Mouse (Mus musculus) limb, embryonic 13.5 days (tissue): ENCODE measurements around the gene Gm37240. TPM values are rescaled to one million over a fixed set of nuclear protein-coding genes. Genes with fewer than 3 reads are reported as not detected.

Experiments
- ATAC-seq: fragments of 200-750 bp; cut with Nextera tagmentation; 2 replicates; pipeline ENCODE4 v1.8.0; 2017; ENCODE audit warnings: low read depth, moderate number of reproducible peaks, moderate TSS enrichment; ENCODE audit not compliant: low FRiP score
- H3K27ac ChIP-seq: fragments of 300-500 bp; sonication (generic); 2 replicates; pipeline ENCODE4 v1.5.1; 2015; ENCODE audit warnings: inconsistent platforms, mild to moderate bottlenecking, moderate library complexity
- H3K27me3 ChIP-seq: fragments of 300-500 bp; sonication (generic); 2 replicates; pipeline ENCODE4 v1.6.1; 2015; ENCODE audit warnings: mild to moderate bottlenecking, inconsistent platforms
- H3K36me3 ChIP-seq: fragments of 300-500 bp; sonication (generic); 2 replicates; pipeline ENCODE4 v1.6.1; 2015; ENCODE audit warnings: inconsistent platforms, mild to moderate bottlenecking, moderate library complexity
- H3K4me1 ChIP-seq: fragments of 300-500 bp; sonication (generic); 2 replicates; pipeline ENCODE4 v1.6.1; 2015; ENCODE audit warnings: inconsistent platforms
- H3K4me2 ChIP-seq: fragments of 300-500 bp; sonication (generic); replicated peaks from 2 replicates; pipeline ENCODE4 v1.6.1; 2015; ENCODE audit warnings: inconsistent platforms, mild to moderate bottlenecking, moderate library complexity
- H3K4me3 ChIP-seq: fragments of 300-500 bp; sonication (generic); 2 replicates; pipeline ENCODE4 v1.5.1; 2015; ENCODE audit warnings: moderate library complexity, mild to moderate bottlenecking, inconsistent platforms
- H3K9ac ChIP-seq: fragments of 300-500 bp; sonication (generic); 2 replicates; pipeline ENCODE4 v1.6.1; 2015; ENCODE audit warnings: mild to moderate bottlenecking, inconsistent platforms
- H3K9me3 ChIP-seq: fragments of 300-500 bp; sonication (generic); 2 replicates; pipeline ENCODE4 v1.6.1; 2016; ENCODE audit warnings: inconsistent platforms
- WGBS: fragments of 180-500 bp; shearing (Covaris S2); methylation state at CpG from one replicate; pipeline ENCODE4 v1.1.7; 2015; 5-methylcytosine and 5-hydroxymethylcytosine counted together
- polyA plus RNA-seq: library from polyadenylated mRNA; unstranded; fragments of >200 nt; fragmentation: Nextera tagmentation; extraction: Ambion mirVana; gene quantifications from 2 replicates; pipeline ENCODE4 v1.2.1, GENCODE M21; 2015

Gm37240 gene
- polyA plus RNA-seq, 1 experiment from 2014 or later, result 6.1 TPM

DNA sequence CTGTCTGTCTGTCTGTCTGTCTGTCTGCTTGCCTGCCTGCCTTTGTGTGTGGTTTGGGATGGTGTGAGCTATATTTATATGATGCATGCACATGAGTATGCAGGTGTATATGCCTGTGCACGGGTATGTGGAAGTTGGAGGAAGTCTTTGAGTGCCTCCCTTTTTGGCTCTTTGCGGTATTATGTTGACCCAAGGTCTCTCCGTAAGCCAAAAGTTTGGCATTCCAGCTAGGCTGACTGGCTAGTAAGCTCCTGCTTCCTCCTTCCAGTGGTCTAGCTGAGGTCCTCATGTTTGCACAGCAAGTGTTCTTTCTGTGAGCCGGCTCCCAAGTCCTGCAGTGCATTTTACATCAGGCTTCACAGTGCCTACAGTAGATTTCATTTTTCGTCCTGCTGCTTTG is 1047.8 kb downstream of the Gm37240 start:
- no peaks in the 10 kb centered on the region for H3K4me1 ChIP-seq
- no peak for ATAC-seq
- H3K27me3 ChIP-seq, result no peaks in the 10 kb centered on the region
- 84% methylated on average over 5 of the region's 5 CpGs for WGBS
- H3K4me2 ChIP-seq, result no peak overlapping the region
- H3K9ac ChIP-seq, result no peak overlapping the region
- no peak overlapping the region for H3K27ac ChIP-seq
- no peak overlapping the region for H3K4me3 ChIP-seq
- H3K36me3 ChIP-seq, result no peaks in the 10 kb centered on the region
- H3K9me3 ChIP-seq, result no peaks in the 10 kb centered on the region

DNA sequence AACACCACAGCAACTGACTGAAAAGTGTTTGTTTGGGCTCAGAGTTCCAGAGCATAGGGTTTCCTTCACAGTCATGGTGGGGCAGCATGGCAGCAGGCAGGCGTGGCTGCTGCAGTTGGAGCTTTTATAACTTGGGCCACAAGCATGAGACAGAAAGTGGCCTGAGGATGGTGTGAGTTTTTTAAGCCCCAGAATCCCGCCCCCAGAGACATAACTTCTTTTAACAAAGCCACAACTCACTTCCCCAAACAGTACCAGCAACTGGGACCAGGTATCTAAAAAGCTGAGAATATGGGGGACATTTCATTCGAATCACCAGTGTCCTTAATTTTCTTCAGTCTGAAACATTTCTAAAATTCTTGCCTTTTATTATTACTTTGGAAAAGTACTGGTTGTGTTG is 1049.3 kb downstream of the Gm37240 start:
- H3K36me3 ChIP-seq, result no peaks in the 10 kb centered on the region
- WGBS, result 80% methylated on average over 3 of the region's 3 CpGs
- H3K27me3 ChIP-seq, result no peaks in the 10 kb centered on the region
- no peak overlapping the region for H3K9ac ChIP-seq
- H3K4me2 ChIP-seq, result no peak overlapping the region
- H3K4me1 ChIP-seq, result no peaks in the 10 kb centered on the region
- ATAC-seq, result no peak
- no peaks in the 10 kb centered on the region for H3K9me3 ChIP-seq
- no peak overlapping the region for H3K4me3 ChIP-seq
- H3K27ac ChIP-seq, result no peak overlapping the region

DNA sequence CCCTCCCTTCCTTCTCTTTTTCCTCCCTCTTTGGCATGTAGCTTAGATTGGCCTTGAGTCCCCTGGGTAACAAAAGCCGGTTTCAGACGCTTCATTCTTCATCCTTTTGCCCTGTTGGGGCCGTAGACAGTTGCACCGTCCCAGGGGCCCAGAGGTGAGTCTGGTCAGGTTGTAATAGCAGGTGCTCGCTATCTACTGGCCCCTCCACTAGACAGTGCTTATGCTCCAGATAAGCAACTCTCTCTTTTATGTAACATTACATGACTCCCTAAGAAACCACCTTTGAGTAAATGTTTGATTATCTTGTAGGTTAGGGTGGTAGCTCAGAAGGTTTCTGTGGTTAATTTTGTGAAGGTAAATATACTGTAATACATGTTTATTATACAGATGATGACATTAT is 1051.3 kb downstream of the Gm37240 start:
- no peaks in the 10 kb centered on the region for H3K27me3 ChIP-seq
- H3K27ac ChIP-seq, result no peak overlapping the region
- H3K4me2 ChIP-seq, result no peak overlapping the region
- H3K4me3 ChIP-seq, result no peak overlapping the region
- H3K4me1 ChIP-seq, result no peaks in the 10 kb centered on the region
- no peaks in the 10 kb centered on the region for H3K9me3 ChIP-seq
- no peak overlapping the region for H3K9ac ChIP-seq
- no peaks in the 10 kb centered on the region for H3K36me3 ChIP-seq
- no peak for ATAC-seq
- WGBS, result 81% methylated on average over 5 of the region's 5 CpGs

DNA sequence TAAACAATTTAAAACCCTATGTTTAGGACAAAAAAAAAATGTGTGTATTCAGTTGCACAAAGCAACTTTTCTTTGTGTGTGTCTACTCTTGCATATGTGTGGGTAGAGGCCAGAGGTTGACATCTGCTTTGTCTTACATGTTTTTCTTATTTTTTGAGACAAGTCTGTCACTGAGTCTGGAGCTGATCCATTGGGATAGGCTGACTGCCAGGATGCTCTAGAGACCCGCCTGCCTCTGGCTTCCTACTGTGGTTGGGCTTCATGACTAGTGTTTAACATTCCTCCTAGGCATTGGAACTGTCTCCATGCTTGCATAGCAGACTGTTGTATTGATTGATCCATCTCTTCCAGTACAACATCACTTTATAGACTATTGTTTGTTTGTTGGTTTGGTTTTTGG is 1058.0 kb downstream of the Gm37240 start:
- 89% methylated on average over 1 of the region's 1 CpGs for WGBS
- no peak overlapping the region for H3K4me2 ChIP-seq

DNA sequence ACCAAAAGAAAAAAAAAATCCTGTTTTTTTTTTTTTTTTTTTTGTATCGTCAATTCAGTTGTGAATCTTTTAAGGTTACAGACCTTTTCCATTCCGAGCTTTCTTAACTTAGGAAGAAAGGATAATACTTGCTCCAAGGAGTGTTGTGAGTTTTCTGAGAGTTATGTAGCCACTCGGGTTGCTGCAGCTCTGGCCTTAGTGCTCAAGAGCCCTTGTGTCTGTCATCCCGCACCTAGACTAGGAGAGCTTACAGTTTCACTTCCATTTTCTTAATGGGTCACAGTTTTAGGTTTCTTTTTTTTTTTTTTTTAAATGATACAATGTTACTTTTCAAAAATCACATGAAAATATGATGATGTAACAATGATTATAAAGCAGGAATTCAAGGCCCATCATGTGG is 1059.7 kb downstream of the Gm37240 start:
- no peaks in the 10 kb centered on the region for H3K4me1 ChIP-seq
- no peaks in the 10 kb centered on the region for H3K9me3 ChIP-seq
- no peak overlapping the region for H3K4me2 ChIP-seq
- H3K27ac ChIP-seq, result no peak overlapping the region
- H3K9ac ChIP-seq, result no peak overlapping the region
- no peak overlapping the region for H3K4me3 ChIP-seq
- 87% methylated on average over 4 of the region's 4 CpGs for WGBS
- no peaks in the 10 kb centered on the region for H3K27me3 ChIP-seq
- no peak for ATAC-seq
- no peaks in the 10 kb centered on the region for H3K36me3 ChIP-seq

More for the DNA sequence above, 1058.0 kb downstream of the Gm37240 start:
- no peak overlapping the region for H3K4me3 ChIP-seq
- no peaks in the 10 kb centered on the region for H3K27me3 ChIP-seq
- no peak overlapping the region for H3K9ac ChIP-seq
- no peaks in the 10 kb centered on the region for H3K4me1 ChIP-seq
- no peaks in the 10 kb centered on the region for H3K36me3 ChIP-seq
- no peak overlapping the region for H3K27ac ChIP-seq
- no peaks in the 10 kb centered on the region for H3K9me3 ChIP-seq
- ATAC-seq, result no peak

DNA sequence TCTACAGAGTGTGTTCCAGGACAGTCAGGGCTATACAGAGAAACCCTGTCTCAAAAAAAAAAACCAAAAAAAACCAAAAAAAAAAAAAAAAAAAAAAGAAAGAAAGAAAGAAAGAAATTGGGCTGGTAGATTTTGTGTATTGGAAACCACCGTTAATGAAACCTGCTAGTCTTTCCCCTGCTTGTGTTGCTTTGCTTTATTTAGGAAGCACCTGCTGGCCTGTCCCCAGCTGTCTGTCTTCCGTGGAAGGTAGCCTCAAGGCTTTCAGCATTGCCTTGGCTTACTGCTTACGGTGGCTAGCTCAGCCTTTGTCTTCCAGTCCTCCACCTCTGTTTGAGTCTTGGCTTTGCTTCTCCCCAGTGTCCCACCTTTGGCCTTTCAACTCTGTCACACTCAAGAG is 1060.4 kb downstream of the Gm37240 start:
- WGBS, result 80% methylated on average over 3 of the region's 3 CpGs
- H3K27me3 ChIP-seq, result no peaks in the 10 kb centered on the region
- no peak for ATAC-seq

DNA sequence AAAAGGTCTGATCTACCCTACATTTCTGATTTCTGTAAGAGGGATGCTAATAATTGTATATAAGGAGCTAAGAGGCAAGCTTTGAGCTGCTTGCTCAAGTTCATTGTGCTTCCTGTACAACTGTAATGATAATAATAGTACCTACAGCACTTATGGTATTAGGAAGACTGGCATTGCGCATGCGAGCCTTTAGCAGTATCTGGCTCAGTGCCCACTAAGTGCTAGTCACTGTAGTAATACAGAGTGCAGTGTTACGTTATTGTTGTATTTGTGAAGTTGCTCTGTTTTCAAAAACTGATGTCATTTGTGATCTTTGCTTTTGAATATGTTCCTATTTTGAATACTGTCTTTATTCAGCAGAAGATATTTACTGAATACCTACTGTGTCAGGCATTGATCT is 1060.9 kb downstream of the Gm37240 start:
- 83% methylated on average over 3 of the region's 3 CpGs for WGBS
- H3K27ac ChIP-seq, result no peak overlapping the region

More for the DNA sequence above, 1060.4 kb downstream of the Gm37240 start:
- Histone ChIP-seq H3K4me3 (no peak overlapping the region), H3K9me3 (no peaks in the 10 kb centered on the region), H3K4me1 (no peaks in the 10 kb centered on the region), H3K4me2 (no peak overlapping the region), H3K9ac (no peak overlapping the region), H3K36me3 (no peaks in the 10 kb centered on the region), H3K27ac (no peak overlapping the region)

DNA sequence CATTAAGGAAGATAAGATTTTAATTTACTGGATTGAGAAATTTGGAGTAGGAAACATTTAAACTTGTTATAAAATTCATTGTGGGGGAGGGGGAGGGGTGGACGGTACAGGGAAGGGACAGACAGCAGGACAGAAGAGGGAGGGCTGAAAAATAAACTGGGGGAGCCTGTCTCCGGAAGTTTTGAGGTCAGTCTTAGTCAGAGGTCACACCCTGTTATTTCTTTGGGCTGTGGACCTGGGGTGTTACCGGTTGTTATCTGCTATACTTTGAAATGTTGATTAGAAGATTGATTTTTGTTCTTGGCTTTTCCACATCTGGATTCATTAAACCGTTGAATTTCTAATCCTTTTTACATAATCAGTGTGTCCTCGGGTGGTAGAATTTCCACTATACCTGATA is 1061.3 kb downstream of the Gm37240 start:
- 56% methylated on average over 5 of the region's 5 CpGs for WGBS
- Histone ChIP-seq H3K4me3 (no peak overlapping the region), H3K9ac (no peak overlapping the region), H3K27me3 (no peaks in the 10 kb centered on the region), H3K4me1 (no peaks in the 10 kb centered on the region), H3K4me2 (no peak overlapping the region), H3K9me3 (no peaks in the 10 kb centered on the region), H3K27ac (no peak overlapping the region), H3K36me3 (no peaks in the 10 kb centered on the region)
- ATAC-seq, result no peak

More for the DNA sequence above, 1060.9 kb downstream of the Gm37240 start:
- no peak overlapping the region for H3K4me3 ChIP-seq
- H3K9me3 ChIP-seq, result no peaks in the 10 kb centered on the region
- H3K4me1 ChIP-seq, result no peaks in the 10 kb centered on the region
- H3K4me2 ChIP-seq, result no peak overlapping the region
- no peaks in the 10 kb centered on the region for H3K27me3 ChIP-seq
- no peak overlapping the region for H3K9ac ChIP-seq
- ATAC-seq, result no peak
- H3K36me3 ChIP-seq, result no peaks in the 10 kb centered on the region

DNA sequence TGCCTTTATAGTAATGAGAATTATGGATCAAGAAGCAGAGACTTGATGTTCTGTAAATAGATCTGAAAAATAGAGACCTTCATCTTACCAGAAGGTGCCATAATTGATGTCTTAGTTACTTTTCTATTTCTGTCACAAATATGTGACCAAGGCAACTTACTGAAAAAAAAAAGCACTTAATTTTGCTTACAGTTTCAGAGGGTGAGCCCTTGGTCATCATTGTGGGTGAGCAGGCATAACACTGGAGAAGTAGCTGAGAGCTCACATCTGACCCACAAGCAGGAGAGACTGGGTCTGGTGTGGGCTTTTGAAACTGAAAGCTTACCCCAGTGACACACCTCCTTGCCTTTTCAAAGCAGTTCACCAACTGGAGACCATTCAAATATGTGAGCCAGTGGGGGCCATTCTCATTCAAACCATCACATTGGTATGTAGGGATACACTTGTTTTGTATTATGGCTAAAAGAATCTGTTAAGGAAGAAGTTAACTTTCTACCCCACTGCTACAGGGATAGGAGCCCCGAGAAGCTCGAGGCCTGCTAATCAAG is 1066.6 kb downstream of the Gm37240 start:
- H3K36me3 ChIP-seq, result peaks cover 5% of the 10 kb centered on the region; the same call in 1 of the 2 replicates
- no peaks in the 10 kb centered on the region for H3K27me3 ChIP-seq
- no peak overlapping the region for H3K4me2 ChIP-seq
- H3K9ac ChIP-seq, result no peak overlapping the region
- 73% methylated on average over 2 of the region's 2 CpGs for WGBS
- peaks cover 12% of the 10 kb centered on the region for H3K4me1 ChIP-seq
- no peak overlapping the region for H3K27ac ChIP-seq
- ATAC-seq, result no peak
- no peaks in the 10 kb centered on the region for H3K9me3 ChIP-seq
- H3K4me3 ChIP-seq, result no peak overlapping the region

DNA sequence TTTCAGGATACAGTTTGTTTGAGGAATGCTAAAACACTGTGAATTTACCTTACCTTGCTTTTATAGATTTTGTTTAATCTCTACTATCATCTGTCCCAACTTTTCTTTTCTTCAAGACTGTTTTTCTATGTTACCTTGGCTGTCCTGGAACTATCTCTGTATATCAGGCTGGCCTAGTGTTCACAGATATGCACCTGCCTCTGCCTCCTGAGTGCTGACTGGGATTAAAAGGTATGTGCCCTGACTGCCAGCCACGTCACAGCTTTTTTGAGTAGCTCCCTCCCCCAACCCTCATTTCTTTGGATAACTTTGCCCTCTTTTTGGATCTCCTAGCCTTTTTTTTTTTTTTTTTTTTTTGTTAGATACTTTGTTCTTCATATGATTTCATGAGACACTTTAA is 1070.4 kb downstream of the Gm37240 start:
- no peaks in the 10 kb centered on the region for H3K27me3 ChIP-seq
- no peak overlapping the region for H3K27ac ChIP-seq
- no peak overlapping the region for H3K4me3 ChIP-seq
- peaks cover 5% of the 10 kb centered on the region; the same call in 1 of the 2 replicates for H3K36me3 ChIP-seq
- peaks cover 25% of the 10 kb centered on the region for H3K4me1 ChIP-seq
- H3K4me2 ChIP-seq, result no peak overlapping the region
- no peak overlapping the region for H3K9ac ChIP-seq
- 68% methylated on average over 1 of the region's 1 CpGs for WGBS
- no peaks in the 10 kb centered on the region for H3K9me3 ChIP-seq
- ATAC-seq, result no peak

DNA sequence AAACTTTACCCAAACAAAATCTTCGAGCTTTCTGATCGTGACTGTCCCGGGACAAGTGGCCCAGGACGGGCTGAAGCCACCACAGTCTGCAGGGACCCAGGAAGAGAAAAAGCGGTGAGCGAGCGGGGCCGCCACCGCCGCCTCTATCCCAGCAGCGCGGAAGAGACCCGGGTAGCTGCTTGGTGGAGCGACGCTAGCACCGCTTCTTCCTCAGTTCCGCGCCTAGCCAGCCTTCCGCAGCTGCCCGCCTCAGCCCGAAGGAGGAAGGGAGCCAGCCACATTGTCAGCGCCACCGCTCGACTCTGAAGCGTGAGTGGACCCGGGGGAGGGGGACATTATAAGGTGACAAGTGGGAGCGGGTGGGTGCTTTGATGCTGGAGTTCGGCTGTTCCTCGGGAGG is 1071.9 kb downstream of the Gm37240 start:
- peaks cover 25% of the 10 kb centered on the region for H3K4me1 ChIP-seq
- H3K27me3 ChIP-seq, result no peaks in the 10 kb centered on the region
- H3K36me3 ChIP-seq, result peaks cover 5% of the 10 kb centered on the region; the same call in 1 of the 2 replicates
- H3K4me3 ChIP-seq, result peak overlapping the region; percentile 97
- 0% methylated on average over 29 of the region's 29 CpGs for WGBS
- peak overlapping the region; percentile 98 for H3K4me2 ChIP-seq
- no peaks in the 10 kb centered on the region for H3K9me3 ChIP-seq
- peak overlapping the region; percentile 91 for H3K9ac ChIP-seq
- H3K27ac ChIP-seq, result peak overlapping the region; percentile 94; the same call in 1 of the 2 replicates
- ATAC-seq, result no peak

DNA sequence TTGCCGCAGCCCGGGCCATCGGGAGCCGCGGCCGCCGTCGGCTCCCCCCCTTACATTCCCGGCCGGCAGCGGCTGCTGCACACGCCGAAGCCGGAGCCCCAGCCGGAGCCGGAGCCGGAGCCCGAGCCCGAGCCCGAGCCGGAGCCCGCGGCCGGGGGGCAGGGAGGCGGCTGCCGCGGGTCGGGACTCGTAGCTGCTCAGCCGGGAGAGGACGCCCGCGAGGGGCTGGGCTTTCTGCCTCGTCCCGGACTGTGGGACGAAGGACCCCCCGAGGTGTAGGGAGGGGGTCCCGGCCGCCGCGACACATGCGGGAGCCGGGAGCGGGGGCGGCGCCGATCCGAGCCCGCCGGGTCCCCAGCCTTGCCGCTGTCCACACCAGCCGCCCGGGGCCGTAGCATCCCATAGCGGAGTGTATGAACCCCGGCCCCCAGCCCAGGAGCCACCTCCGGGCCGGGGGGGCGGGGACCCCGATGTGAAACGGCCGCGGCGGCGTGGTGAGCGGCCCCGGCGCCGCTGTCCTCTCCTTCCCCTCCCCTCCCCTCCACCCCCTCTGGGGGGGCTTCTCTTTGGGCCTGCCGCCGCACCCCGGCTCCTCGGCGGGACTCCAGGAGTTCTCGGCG is 1072.4 kb downstream of the Gm37240 start, which contains the start of gene Fbxw7:
Gene Fbxw7, plus strand, starts transcription at position 507 of the 620 bp plus-strand sequence.
- WGBS, result 0% methylated on average over 43 of the region's 76 CpGs
- H3K4me1 ChIP-seq, result peaks cover 25% of the 10 kb centered on the region
- H3K36me3 ChIP-seq, result peaks cover 5% of the 10 kb centered on the region; the same call in 1 of the 2 replicates
- peak within 1 kb of the TSS; percentile 98 for H3K4me2 ChIP-seq
- peak; percentile 67 for ATAC-seq
- peak within 1 kb of the TSS; percentile 94 for H3K27ac ChIP-seq
- peak within 1 kb of the TSS; percentile 91 for H3K9ac ChIP-seq
- H3K27me3 ChIP-seq, result no peaks in the 10 kb centered on the region
- H3K9me3 ChIP-seq, result no peaks in the 10 kb centered on the region
- peak within 1 kb of the TSS; percentile 97 for H3K4me3 ChIP-seq
